Mouse (Mus musculus): ENCODE results near the gene Wfdc3. TPM values are rescaled to one million over a fixed set of nuclear protein-coding genes. Genes with fewer than 3 reads are reported as not detected.

The Wfdc3 gene
- polyA plus RNA-seq (2015; fragmentation: Nextera tagmentation; extraction: Ambion mirVana): 0.30 and 0.70 TPM in 2 replicates

DNA sequence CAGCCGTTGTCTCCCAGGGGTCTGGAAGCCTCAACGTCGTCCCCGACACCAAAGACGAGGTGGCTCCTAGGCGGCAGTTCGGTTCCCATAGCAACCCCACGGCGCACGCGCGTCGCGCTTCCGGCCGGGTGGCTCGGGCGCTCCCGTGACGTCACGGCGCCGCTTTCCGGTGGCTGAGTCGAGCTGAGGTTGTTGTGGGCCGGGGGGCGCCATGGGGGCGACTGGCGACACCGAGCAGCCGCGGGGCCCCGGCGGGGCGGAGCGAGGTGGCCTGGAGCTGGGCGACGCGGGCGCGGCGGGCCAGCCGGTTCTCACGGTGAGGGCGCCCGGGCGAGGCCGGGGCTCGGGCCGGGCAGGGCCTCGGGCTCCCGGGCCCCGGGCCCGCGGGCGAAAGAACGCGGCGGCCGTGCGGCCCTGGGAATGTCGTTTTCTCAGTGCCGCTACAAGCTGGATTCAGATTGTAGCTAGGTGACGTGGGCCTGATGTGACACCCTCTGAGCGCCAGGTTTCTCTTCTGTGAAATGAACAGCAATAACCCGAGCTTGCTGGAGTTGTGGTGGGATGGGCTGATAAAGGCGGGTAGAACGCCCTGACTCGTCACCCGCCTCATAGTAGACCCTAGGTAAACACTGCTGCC is at the start of gene Wfdc3, which contains the start of gene Dnttip1:
Wfdc3 (minus strand) TSS at position 89 of the 637 bp plus-strand sequence.
Dnttip1 (plus strand) TSS at position 141 of the 637 bp plus-strand sequence.

DNA sequence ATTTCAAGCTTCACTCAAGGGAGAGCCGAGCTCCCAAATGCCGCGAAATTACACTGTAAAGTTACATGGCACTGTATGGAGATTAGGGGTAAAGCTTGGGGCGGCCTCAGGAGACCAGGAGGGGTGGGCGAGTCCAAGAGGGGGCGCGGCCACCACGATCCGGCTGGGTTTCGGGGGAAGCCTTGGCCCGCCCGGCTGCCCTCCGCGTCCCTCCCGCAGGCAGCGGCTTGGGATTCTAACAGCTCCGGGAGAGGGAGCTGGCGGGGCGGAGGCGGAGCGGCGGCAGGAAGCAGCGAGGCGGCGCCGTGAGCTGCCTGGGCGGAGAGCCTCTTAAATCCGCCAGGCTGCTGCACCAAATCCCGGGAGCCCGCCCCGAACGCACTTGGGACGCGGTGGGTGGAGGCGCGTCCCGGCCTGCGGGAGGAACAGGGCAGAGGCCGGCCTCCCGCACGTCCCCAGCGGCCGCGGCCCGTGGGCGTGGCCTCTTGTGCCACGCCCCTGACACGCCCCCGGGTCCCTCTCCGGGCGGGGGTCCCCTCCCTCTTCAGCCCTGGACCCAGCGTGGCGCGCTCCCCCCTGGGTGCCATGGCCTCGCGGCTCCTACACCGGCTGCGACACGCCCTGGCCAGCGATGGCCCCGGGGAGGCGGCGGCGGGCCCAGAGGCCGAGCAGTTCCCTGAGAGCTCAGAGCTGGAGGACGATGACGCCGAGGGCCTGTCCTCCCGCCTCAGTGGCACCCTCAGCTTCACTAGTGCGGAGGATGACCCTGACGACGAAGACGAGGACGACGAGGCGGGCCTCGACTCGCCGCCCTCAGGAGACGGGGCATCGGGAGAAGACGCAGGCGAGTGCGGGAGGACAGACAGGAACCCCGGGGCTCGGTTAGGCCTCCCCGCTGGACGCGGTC is 40.0 kb upstream of the Wfdc3 start, which contains the start of gene Snx21:
Snx21 (plus strand) TSS at position 343 of the 907 bp plus-strand sequence.

DNA sequence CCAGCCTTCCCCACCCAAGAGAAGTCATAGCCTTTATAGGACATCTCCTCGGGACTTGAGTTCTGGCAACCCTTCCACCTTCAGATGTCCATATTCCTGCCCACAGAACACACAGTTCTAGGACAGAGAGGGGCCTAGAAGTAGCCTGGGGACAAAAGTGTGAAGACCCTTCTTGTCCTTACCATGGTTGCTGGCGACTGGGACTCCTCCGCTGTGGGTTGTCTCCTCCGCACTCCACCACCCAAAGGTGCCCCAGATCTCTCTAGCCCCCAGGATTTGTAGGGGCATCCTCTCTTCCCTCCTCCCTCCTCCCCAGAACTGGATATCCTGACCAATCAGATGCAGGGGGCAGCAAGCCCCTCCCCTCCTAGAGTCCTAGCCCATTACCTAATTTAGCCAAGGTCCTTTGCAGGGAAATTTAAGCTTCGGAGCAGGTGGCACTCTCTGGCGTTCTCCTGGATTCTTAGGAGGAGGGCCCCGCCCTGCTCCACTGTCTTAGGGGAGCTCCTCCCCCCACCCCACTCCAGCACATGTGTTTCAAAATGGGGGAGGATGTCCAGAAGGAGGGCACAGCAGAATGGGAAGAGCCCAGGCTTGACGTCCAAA is 33.9 kb upstream of the Wfdc3 start, which contains the start of gene Tnnc2:
Tnnc2 (minus strand) TSS at position 487 of the 606 bp plus-strand sequence.

DNA sequence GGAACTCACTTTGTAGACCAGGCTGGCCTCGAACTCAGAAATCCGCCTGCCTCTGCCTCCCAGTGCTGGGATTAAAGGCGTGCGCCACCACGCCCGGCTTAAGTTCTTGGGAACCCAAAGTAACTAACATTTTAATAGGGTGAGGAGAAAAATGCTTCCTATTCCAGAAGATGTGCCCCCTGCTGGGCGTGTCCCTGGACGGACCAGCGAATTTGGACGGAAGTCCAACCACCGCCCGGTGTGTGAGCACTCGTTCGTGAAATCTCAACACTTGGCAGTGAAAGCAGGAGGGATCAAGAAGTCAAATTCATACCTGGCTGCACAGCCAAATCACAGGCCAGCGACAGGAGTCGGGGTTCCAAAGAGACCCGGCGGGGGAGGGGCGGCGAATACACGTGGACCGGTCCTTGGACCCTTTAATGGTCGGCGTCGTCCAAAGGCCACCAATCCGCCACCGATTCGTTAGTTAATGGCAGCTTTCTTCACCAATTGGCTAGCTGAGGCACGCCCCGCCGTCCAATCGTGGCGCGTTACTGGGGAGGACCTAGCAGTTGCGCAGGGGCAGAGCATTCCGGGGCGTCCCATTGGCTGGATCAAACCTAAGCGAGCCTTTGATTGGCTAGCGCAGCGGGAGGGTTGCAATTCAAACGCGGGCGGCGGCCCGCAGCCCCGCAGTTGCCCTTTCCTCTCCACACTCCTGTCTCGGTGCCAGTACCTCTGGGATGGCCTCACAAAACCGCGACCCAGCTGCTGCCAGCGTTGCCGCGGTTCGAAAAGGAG is 23.7 kb upstream of the Wfdc3 start, which contains the start of gene Ube2c:
Ube2c (plus strand) TSS at position 641 of the 780 bp plus-strand sequence.

DNA sequence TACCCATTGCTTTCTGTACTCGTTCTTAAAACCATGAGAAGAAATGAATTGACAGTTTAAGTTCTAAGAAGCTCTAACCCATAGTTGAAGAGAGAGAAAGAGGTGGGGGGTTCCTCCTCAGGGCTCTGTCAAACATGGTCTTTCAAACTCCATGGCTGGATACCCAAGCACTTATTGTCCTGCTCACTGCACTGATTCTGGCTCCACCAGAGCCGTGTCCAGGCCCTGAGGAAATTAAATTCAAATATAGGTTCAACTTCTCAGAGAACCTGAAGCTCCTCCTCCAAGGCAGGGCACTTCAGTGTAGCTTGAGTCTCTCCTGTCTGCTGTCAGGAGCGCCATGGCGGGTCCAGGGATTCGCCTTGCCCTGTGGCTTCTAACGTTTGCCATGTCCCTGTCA is 30.7 kb downstream of the Wfdc3 start, which contains the start of gene Spint5:
Spint5 (plus strand) TSS at position 301 of the 400 bp plus-strand sequence.

DNA sequence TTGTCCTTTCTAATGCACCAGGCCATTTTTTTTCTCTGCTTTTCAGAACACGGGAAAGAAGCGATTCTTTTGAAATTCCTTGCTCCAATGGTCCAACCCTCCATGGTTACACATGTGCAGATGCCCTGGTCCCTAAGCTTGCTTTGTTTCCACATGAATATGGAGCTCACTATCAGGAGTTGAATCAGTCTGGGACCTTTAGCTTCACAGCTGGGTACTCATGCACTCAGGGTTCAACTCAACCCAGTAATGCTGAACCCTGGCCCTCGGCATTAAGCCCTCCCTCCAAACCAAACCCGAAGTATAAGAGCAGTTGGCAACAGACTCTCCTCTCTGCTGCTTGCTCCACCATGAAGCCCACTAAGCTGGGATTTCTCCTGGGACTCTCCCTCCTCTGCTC is 47.5 kb downstream of the Wfdc3 start, which contains the start of gene Spint4:
Spint4 (plus strand) TSS at position 301 of the 400 bp plus-strand sequence.

DNA sequence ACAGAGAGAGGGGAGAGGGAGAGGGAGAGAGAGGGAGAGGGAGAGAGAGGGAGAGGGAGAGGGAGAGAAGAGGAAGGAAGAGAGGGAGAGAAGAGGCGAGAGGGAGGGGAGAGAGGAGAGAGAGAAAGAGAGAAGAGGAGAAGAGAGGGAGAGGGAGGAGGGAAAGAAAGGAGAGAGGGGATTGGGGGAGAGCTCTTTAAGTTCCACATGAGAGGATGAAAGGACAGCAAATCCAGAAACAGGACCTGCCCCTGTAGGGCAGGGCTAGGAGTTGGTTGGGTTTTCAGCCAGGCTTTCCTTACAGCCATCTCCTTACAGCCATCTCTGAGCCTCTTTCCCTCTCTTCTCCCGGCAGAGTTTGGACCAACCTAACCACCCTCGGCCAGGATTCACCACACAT is 60.9 kb downstream of the Wfdc3 start, which contains the start of gene Wfdc13:
Wfdc13 (plus strand) TSS at position 301 of the 400 bp plus-strand sequence.

Other genes starting within 250 kb of the Wfdc3 start
- gene Pigt, start 248.4 kb downstream of the Wfdc3 start, polyA plus RNA-seq (2015; fragmentation: Nextera tagmentation; extraction: Ambion mirVana): 60.4 and 73.4 TPM in 2 replicates
- gene Wfdc2, start 183.5 kb downstream of the Wfdc3 start, polyA plus RNA-seq (2015; fragmentation: Nextera tagmentation; extraction: Ambion mirVana): 3.7 and 24.5 TPM in 2 replicates
- not detected in 2 replicates for gene Spint3, start 172.5 kb downstream of the Wfdc3 start, polyA plus RNA-seq (2015; fragmentation: Nextera tagmentation; extraction: Ambion mirVana)
- 2.2 TPM in 2 replicates for gene Wfdc6a, start 160.5 kb downstream of the Wfdc3 start, polyA plus RNA-seq (2015; fragmentation: Nextera tagmentation; extraction: Ambion mirVana)
- gene Eppin, start 152.3 kb downstream of the Wfdc3 start, polyA plus RNA-seq (2015; fragmentation: Nextera tagmentation; extraction: Ambion mirVana): 0.18 TPM in 1 of 2 replicates, not detected in the other
- not detected in 2 replicates for gene Wfdc6b, start 132.4 kb downstream of the Wfdc3 start, polyA plus RNA-seq (2015; fragmentation: Nextera tagmentation; extraction: Ambion mirVana)
- 0.26 TPM in 1 of 2 replicates, not detected in the other for gene Wfdc8, start 132.3 kb downstream of the Wfdc3 start, polyA plus RNA-seq (2015; fragmentation: Nextera tagmentation; extraction: Ambion mirVana)
- gene Wfdc16, start 107.1 kb downstream of the Wfdc3 start, polyA plus RNA-seq (2015; fragmentation: Nextera tagmentation; extraction: Ambion mirVana): not detected in 2 replicates
- 0.33 TPM in 1 of 2 replicates, not detected in the other for gene Wfdc10, start 89.9 kb downstream of the Wfdc3 start, polyA plus RNA-seq (2015; fragmentation: Nextera tagmentation; extraction: Ambion mirVana)
- gene Wfdc9, start 89.3 kb downstream of the Wfdc3 start, polyA plus RNA-seq (2015; fragmentation: Nextera tagmentation; extraction: Ambion mirVana): not detected in 2 replicates
- gene Wfdc11, start 71.8 kb downstream of the Wfdc3 start, polyA plus RNA-seq (2015; fragmentation: Nextera tagmentation; extraction: Ambion mirVana): not detected in 2 replicates
- gene Wfdc13, start 60.8 kb downstream of the Wfdc3 start, polyA plus RNA-seq (2015; fragmentation: Nextera tagmentation; extraction: Ambion mirVana): 0.21 and 0.61 TPM in 2 replicates
- gene Spint4, start 47.4 kb downstream of the Wfdc3 start, polyA plus RNA-seq (2015; fragmentation: Nextera tagmentation; extraction: Ambion mirVana): not detected in 2 replicates
- not detected in 2 replicates for gene Spint5, start 30.6 kb downstream of the Wfdc3 start, polyA plus RNA-seq (2015; fragmentation: Nextera tagmentation; extraction: Ambion mirVana)
- 52.3 and 62.8 TPM in 2 replicates for gene Dnttip1, start 52 bp upstream of the Wfdc3 start, polyA plus RNA-seq (2015; fragmentation: Nextera tagmentation; extraction: Ambion mirVana)
- 79.0 and 81.0 TPM in 2 replicates for gene Ube2c, start 24.0 kb upstream of the Wfdc3 start, polyA plus RNA-seq (2015; fragmentation: Nextera tagmentation; extraction: Ambion mirVana)
- 19.4 and 89.9 TPM in 2 replicates for gene Tnnc2, start 34.0 kb upstream of the Wfdc3 start, polyA plus RNA-seq (2015; fragmentation: Nextera tagmentation; extraction: Ambion mirVana)
- 34.8 and 51.2 TPM in 2 replicates for gene Snx21, start 39.9 kb upstream of the Wfdc3 start, polyA plus RNA-seq (2015; fragmentation: Nextera tagmentation; extraction: Ambion mirVana)
- 15.9 and 18.7 TPM in 2 replicates for gene Acot8, start 59.0 kb upstream of the Wfdc3 start, polyA plus RNA-seq (2015; fragmentation: Nextera tagmentation; extraction: Ambion mirVana)
- gene Zswim3, start 59.2 kb upstream of the Wfdc3 start, polyA plus RNA-seq (2015; fragmentation: Nextera tagmentation; extraction: Ambion mirVana): 4.1 and 4.6 TPM in 2 replicates
- 7.9 and 12.0 TPM in 2 replicates for gene Zswim1, start 76.8 kb upstream of the Wfdc3 start, polyA plus RNA-seq (2015; fragmentation: Nextera tagmentation; extraction: Ambion mirVana)
- not detected in 2 replicates for gene Spata25, start 82.6 kb upstream of the Wfdc3 start, polyA plus RNA-seq (2015; fragmentation: Nextera tagmentation; extraction: Ambion mirVana)
- 120 and 175 TPM in 2 replicates for gene Ctsa, start 86.9 kb upstream of the Wfdc3 start, polyA plus RNA-seq (2015; fragmentation: Nextera tagmentation; extraction: Ambion mirVana)
- 6.9 and 7.3 TPM in 2 replicates for gene Neurl2, start 87.5 kb upstream of the Wfdc3 start, polyA plus RNA-seq (2015; fragmentation: Nextera tagmentation; extraction: Ambion mirVana)
- gene Pltp, start 111.8 kb upstream of the Wfdc3 start, polyA plus RNA-seq (2015; fragmentation: Nextera tagmentation; extraction: Ambion mirVana): 15.2 and 19.5 TPM in 2 replicates
- 65.8 and 77.0 TPM in 2 replicates for gene Pcif1, start 133.4 kb upstream of the Wfdc3 start, polyA plus RNA-seq (2015; fragmentation: Nextera tagmentation; extraction: Ambion mirVana)
- 5.2 and 6.4 TPM in 2 replicates for gene Zfp335, start 165.8 kb upstream of the Wfdc3 start, polyA plus RNA-seq (2015; fragmentation: Nextera tagmentation; extraction: Ambion mirVana)
- gene Mmp9, start 194.8 kb upstream of the Wfdc3 start, polyA plus RNA-seq (2015; fragmentation: Nextera tagmentation; extraction: Ambion mirVana): 1.8 and 2.3 TPM in 2 replicates
- 1.0 and 2.0 TPM in 2 replicates for gene Slc12a5, start 214.9 kb upstream of the Wfdc3 start, polyA plus RNA-seq (2015; fragmentation: Nextera tagmentation; extraction: Ambion mirVana)

All from adrenal gland, postnatal 0 days (tissue).